Mouse (Mus musculus) forelimb bud, embryonic 11.5 days (tissue): ENCODE data around the gene Dera.

ENCODE experiments used
- DNase-seq: peaks from one replicate; pipeline ENCODE4 v3.0.0-alpha.2; 2012; ENCODE audit warnings: low read depth, low spot score

Dera gene

DNA sequence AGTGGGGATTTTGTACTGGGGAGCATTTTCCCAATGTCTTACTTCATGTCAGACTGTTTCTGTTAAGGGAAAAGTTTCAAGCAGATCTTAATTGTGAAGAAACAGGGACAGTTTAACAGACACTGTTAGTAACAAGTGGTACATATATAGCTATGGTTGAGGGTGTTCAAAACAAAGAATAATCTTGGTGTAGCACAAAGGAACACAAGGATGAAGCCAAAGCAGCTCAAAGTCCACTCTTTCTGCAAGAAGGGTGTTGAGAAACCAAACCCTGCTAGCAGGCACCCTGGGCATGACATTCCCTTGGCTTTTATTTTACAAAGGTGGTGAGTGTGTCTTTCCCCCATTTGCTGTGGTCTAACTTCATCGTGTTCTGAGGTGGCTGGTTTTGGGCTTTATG is 3.5 kb downstream of the Dera start:
- no peak for DNase-seq

DNA sequence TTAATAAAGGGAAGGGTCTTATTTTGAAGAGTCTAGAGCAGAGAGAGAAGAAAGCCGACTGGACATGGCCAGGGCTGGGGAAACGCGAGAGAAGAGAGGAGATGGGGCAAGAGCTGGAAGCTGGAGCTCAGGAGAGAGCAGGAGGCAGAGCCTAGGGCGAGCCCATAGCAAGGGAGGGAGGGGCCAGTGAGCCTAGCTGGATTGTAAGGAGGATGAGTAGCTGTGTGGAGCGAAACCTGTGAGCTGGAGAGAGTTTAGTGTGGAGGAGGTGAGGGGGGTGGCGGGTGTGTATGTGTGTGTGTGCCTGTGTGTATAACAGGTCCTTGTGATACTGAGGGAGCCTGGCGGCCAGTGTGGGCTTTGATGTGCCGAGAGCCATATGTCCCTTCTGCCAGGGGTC is 5.3 kb downstream of the Dera start:
- no peak for DNase-seq

DNA sequence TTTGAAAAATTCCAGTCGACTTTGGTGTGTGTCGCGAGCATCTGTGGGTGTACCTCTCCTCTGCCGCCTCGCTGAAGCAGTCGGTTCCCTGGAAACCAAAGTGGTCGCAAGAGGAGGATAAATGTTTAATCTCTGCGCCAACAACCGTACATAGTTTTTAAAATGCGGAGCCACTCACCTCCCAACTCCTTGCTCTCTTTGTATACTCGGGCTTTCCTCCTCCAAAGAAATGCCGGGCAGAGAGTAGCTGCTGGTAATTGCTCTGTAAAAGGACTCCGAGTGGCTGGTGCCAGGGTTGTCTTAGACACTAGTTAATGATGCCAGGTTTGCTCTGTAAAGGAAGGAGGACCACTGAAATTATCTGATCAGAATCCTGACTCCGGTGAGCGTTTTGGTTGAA is 6.6 kb downstream of the Dera start:
- DNase-seq: no peak

DNA sequence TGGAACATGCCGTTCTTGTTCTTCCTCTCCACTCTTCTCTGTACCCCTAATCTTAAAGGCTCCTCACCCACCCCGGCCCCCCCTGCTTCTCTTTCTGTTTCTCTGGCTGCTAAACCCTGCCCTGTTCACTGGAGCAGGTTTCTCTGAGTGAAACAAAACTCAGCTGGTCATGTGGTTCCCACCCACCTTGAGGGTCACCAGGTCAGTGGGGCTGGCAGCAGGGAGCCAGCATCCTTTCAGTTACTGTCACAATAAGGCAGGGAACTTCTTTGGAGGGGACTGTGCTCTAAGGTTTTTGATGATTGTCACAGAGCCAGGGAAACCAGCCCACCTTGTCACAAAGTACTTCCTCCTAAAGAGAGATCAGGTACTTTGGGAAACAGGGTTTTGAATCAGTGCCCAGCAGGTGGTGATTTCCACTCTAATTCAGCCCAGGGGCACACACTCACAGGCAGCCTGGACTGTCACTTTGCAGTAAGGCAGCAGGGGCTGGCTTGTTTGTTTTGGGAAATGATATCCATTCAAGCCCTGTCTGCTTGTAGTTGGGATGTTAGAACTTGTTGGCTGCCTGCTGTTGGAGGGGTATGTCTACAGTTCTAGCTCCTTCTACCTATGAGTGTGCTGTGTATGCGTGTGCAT is 10.3 kb downstream of the Dera start:
- no peak for DNase-seq

DNA sequence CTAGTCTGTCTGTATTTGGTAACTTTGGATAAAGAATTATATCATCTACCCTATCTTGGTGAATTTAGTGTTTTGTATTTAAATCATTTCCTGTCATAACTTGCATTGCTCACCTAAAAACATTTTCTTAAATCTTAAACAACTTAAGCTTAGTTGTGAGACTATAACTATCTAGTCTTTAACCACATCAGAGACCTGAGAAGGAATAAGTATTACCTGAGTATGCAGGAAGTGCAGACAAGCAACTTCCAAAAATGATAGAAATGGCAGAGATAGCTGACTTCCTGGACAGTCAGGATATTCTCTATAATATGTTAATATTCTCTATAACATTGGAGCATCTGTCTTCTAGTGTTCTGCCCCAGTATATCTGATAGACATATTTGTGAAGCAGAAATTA is 11.8 kb downstream of the Dera start:
- no peak for DNase-seq

DNA sequence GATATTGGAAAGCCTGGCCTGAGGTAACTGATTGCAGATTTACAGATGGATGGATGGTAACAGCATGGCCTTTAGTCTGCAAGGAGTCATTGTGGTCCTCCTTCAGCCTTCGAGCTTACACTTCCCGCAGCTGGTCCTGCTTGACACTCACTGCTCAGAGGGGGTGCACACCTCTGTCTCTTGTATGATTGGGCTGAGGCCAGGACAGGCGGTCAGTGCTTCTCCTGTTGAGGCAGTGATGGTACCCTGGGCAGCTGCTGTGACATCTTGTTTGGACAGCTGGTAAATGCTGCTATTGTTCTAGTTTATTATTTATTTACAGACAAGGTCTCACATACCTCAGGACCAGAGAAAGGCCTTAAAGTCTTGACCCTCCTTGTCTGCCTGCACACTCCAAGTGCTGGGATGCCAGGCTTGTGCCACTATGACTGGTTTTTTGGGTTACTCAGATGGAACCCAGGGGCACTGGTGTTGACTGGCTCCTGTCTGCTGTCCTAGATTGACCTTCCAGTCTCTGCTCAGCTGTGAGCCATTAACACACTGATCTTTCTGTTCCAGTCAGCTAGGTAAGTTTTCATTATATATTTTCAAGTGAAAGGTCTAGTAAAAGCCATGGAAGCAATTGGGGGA is 17.4 kb downstream of the Dera start:
- DNase-seq: no peak

DNA sequence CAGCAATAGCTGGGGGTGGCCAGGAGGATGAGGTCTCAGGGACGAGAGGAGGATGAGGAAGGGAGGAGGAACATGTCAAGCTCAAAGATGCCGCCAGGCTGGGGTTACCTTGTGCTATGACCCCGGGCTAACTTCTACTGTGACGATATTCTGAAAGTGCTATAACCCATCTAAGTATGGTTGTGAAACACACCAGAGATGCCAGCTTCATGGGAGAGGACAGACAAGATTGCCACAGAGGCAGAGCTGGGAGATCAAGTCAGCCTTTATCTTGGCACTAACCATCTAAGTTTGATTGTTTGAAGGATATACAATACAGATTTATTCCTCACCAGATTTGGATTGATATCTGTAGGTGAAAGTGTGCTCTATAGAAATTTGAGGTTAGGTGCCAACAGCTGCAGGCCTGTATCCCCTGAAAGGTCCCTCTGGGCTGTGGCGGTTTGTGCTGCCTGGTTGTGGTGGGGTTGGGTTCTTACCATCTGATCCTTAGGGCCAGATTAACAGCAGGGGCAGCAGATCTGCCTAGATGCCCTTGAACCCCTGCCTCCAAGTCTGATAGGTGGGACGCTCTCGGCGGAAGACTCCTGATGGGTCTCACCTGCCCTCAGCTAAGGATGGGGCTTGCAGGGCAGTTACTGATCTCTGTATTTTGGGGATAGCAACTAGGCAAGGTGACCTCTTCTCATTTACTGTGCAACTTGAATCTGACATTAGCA is 18.7 kb downstream of the Dera start:
- no peak for DNase-seq

DNA sequence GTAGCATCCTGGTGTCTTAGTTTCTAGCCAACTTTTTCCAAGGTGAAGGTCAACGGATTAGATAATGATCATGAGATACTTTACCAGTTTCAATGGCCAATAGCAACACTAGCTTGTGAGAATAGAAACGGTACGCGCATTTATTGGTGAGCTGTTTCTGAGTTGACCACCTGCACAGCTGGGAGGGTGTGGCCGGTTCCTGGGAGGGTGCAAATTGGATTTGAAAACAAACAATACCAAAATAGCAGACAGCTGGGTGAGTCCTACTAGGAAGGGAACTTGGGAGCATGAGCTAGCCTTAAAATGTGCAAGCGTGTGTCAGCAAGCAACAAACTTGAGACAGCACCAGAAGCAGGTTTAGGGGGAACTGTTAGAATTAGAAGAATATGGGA is 19.3 kb downstream of the Dera start:
- no peak for DNase-seq

DNA sequence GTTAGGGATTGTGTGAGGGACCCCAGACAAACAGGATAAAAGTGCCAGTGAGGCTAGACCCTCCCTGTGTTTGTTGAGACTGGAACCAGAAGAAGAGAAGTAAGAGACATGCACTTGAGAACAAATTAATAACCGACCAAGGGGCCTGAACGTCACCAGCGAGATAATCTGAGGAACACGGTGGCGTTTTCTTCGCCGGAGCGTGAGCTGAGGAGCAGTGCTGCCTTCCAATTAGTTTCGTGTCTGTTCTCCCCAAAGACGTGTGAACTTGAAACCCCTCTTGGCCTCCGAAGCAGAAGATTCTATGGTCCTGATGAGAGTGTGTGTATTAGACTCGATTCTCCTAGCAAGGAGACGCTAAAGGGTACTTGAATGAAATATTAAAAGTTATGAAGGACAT is 19.8 kb downstream of the Dera start:
- DNase-seq: no peak

DNA sequence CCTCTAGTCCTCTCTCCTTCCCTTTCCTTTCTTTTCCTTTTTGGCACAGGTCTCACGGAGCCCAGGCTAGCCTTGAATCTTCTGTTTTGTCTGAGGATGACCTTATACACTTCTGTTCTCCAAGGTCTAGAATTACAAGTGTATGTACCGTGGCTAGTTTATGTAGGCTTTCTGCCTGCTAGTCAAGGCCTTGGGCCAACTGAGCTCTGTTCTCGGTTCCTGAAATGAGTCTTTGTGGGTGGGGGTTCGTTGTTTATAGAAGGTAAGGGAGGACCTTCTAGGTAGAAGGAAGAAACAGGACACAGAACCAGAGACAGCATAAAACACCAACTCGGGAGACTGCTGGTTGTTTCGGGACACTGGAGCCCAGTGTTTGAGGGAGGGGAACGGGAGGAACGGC is 20.8 kb downstream of the Dera start:
- DNase-seq: no peak

DNA sequence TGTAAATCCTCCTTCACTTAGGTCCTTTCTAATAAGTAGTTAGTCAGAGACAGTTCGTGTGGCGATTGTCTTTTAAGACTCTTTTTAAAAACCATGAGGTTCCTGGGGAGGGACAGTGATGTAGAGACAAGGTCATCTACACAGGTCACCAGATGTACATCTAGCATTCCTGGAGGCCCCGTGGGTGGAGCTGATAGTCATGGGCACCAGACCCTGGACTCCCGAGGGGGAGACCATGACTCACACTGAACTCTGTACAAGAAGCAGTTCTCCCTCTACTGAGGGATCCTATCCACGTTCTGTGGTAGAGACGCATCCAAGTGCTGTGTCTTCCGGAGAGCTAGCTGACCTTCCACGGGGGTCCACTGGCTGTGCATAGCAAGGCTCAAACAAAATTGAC is 22.6 kb downstream of the Dera start:
- no peak for DNase-seq

DNA sequence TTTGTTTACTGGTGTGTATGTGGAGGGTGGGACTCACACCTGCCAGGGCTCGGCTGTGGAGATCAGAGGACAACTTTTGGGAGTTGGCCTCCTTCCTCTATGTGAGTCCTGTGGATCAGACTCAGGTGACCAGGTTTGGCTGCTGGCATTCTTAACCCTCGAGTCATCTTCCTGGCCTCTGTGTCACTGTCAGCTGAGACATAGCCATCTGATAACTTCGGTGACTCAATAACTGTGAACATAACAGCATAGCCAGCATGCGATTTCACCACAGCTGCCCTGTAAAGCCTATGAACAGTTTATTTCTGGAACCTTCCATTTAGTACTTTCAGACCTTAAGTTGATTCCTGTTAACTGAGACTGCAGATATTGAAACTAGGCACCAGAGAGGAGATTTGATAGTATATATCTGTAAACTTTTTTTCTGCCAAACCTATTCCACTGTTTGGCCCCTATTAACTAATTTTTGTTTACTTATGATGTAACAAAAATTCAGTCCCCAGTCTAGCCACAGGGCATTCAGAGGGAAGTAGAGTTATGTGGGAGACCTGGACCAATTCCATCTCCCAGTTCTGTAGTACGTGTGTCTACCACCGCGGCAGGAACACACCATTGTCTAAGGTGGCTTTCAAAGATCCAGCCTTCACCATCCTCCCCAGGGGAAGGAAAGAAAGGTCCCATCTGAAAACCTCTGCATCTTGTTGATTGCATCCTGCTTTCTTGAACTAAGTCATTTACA is 29.7 kb downstream of the Dera start:
- DNase-seq: no peak

DNA sequence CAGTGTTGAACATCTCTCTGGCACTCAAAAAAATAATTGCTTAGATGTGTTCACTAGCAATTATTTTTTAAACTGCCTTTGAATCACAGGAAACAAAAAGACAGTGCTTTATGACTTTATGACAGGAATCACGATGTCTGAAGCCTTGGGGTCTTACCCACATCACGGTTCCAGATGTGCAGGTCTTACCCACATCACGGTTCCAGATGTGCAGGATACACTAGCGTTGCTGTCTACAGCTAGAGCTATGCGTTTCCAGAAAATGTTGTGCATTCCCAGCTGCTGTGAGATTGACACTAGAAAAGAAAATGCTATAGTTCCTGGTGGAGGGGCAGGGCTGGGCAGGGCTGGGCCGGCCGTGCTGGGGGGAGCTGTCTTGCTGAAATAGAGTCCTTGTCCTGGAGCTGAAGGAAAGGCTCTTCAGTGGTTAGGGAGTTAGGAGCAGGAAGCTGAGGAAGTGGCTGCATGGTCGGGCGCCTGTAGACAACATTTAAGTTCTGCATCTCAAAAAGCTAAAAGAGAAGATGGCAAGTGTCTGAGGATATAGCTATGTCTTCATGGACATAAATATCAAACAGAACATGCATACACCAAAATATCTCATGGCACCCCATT is 34.7 kb downstream of the Dera start:
- DNase-seq: peak; percentile 62

DNA sequence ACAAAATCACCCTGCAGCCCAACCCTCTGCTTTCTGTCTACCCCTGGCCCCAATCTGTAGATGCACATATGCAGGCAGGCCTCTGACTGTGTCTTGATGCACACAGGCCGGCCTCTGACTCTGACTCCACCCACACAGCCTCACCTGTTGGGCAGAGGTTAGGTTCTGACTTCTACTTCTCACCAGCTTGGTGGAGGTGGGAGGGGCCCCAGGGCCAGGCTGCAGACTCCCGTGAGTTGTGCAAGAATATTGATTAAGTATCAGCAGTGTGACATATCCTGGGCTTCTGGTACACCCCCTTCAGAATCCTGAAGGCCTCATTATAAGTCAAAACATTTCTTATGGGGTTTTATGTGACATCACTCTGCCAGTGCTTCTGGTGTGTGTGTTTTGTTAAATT is 35.3 kb downstream of the Dera start:
- no peak for DNase-seq

DNA sequence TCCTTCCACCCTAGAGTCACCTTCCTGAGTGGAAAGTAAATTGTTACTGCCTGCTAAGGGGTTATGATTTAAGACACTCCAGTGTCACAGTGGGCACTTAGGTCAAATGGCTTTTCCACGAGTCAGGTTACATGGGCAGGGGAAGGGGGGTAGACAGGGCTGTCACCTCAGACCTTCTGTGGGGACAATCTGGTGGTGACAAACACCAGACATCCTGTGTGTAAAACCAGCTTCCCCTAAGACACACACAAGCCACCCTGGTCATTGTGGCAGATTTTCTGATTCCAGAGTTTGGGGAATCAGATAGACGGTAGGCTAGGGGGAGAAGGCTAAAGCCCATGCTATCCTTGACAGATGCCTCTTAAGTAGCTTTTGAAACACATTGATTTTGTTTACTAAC is 41.1 kb downstream of the Dera start:
- DNase-seq: no peak

DNA sequence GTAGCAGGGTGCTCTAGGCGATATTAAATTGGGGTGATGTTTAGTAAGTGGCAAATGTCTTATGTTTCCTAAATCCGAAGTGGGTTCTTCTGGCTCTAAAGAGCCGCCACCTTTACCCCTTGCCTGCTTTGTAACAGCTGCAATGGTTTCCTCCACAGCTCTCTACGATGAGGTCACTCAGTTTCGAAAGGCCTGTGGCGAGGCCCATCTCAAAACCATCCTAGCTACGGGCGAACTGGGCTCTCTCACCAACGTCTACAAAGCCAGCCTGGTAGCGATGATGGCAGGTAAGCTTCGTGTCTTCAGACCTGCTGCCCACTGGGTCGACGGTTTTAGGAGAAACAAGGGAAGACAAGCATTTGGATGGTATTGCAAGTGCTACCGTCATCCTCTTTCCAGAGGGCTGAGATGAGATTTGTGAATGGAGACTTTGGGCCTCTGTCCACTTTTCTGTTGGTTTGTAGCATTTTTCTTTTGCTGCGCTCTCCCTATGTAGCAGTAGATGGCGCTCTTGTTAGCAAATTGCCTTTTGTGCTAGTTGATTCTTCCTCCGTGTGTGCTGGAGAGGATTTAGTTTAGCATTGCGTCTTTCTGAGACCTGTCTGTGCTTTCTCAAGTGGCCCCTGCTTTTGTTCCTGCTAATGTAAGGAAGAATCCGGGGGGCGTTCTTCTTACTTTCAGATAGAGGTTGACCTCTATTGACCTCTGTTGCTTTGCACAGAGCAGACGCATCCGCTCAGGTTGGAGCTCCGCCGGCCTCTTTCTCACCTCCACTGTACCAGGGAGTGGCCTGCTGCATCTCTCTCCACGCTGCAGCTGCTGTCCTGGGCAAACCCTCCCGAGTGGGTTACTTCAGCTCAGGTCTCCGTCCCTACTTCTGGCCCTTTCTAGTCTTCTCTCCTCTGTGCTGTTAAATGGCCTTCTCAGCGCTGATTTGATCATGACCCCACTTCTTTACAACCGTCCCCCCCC is 42.5 kb downstream of the Dera start:
- peak; percentile 48 for DNase-seq

DNA sequence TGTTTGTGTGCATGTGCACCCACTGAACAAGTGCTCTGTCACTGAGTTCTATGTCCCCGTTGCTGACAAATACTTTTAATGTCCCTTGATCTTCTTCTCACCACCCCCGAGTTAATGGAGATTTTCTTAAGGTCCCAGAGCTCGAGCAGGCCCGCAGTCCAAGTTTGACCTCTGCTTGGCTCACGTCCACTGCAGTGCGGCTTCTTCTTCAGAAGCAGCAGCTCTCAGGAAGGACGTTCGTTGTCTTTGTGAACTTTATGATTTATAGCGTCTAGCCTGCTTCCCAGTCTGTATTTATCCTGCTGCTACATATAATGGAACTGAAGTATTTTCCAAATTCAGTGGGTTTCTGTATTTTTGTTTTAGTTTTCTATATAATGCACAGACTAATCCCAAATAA is 44.9 kb downstream of the Dera start:
- no peak for DNase-seq

DNA sequence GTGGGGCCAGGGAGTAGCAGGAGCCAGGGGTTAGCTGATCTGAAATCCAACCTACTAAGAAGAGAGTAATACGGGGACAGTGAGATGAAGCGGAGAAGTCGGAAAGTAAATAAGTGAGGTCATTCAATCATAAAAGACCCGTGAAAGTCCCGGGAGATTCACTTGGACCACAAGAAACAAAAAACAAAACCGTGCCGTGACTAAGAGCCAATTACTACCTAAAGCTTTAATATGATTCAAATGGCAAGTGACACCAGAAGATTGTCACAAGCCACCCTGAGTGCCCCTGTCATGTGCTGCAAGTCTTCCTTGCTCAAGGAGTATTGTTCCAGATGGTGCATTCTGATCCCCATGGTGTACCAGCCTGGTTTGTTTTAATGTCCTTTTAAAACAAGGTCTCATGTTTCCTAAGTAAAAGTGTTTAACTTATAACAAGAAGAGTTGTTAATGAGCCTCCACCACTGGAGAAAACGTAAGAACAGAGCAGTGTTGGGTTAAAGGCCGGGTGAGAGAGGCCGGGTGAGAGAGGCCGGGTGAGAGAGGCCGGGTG is 49.2 kb downstream of the Dera start:
- DNase-seq: no peak

DNA sequence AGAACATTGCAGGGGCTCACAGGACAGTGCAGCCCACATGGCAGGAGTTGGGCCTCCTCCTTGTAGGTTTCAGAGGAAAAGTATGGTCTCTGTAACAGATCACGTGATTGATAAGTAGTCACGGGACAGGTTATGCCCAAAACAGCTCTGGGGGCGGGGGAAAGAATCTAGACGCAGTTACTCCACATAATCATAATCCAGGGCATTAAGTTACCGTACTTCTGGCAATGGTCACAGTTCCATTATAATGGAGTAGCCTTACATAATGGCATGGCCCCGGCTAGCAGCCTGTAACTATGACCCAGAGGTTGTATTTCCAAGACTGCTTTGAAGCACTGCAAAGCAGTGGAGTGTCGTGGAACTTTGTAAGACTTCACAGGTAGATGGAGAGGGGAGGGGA is 49.8 kb downstream of the Dera start:
- no peak for DNase-seq

DNA sequence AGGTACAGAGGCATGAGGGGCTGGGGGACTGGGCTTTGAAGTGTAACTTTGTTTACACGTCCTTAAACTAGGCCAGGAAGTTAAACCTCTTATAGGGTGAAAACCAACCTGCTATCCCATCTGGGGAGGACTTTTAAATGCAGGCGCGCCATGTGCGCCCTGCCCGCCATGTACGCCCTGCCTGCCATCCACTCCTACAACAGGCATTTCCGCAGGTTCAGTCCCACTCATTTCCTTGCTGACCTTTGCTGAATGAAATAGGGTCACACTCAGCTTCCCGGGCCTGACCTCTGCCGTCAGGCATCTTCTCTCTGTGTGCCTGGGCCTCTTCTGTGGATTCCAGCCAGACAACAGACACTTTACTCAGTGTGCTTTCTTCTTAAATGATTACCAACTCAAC is 50.3 kb downstream of the Dera start:
- DNase-seq: no peak

DNA sequence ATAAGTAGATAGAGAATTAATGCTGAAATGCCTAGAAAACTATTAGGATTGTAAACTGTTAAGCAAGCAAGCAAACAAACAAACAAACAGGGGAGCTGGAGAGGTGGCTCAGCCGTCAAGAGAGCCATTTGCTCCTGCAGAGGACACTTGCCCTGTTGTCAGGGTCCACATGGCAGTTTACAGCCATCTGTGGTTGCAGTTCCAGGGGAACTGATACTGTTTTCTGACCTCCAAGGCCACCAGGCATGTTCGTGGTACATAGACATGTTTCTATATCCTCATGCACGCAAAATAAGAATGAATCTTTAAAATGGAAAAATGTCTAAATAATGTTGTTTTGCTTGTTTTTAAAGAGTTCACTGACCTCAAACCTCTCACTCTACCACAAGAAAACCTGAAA is 52.0 kb downstream of the Dera start:
- no peak for DNase-seq
